Mouse (Mus musculus) left cerebral cortex, postnatal 14 days (tissue): ENCODE results near the gene Map2k3. TPM values are rescaled to one million over a fixed set of nuclear protein-coding genes. Genes with fewer than 3 reads are reported as not detected.
"Not testable (repeated sequence)": the region's sequence is repeated elsewhere in the genome, so short reads cannot be mapped to it uniquely, and the experiment has no call there.

Experiments used
- DNase-seq, 2 experiments: peaks; one replicate each; pipeline ENCODE4 v3.0.0; 2021 to 2022; ENCODE audit warnings: low spot score in 2 of 2, mixed read lengths in 1 of 2
- intact Hi-C: fragments of 180-260 bp; cut with DNase I; formaldehyde crosslinking; loops from one replicate; pipeline ENCODE4 v1.15.1; 2025
- long read RNA-seq, 2 experiments: library from polyadenylated mRNA; stranded (forward); transcript quantifications; one replicate each; pipeline ENCODE4 v2.0.0; 2021
- total RNA-seq, 2 experiments: library from RNA; stranded (reverse); gene quantifications; 2 replicates each; pipeline ENCODE4 v1.2.3; 2021

Map2k3 gene
- 10 to 100 TPM; 12.1 to 14.7 TPM for total RNA-seq
- long read RNA-seq, experiment 1, transcript Map2k3-201 (12 exons, 2,198 nt) = major isoform, 22 of 25 reads
- long read RNA-seq, experiment 1, partial matches to known transcripts = 0 of 25 reads
- long read RNA-seq, experiment 1, other reads (novel, unspliced or antisense) = 3 of 25 reads
- long read RNA-seq, experiment 2, transcript Map2k3-201 (12 exons, 2,198 nt) = major isoform, 21 of 25 reads
- long read RNA-seq, experiment 2, partial matches to known transcripts = 1 of 25 reads
- long read RNA-seq, experiment 2, other reads (novel, unspliced or antisense) = 3 of 25 reads

- intact Hi-C loops = loop anchor here (5.0 kb wide), 1 partner anchor 160 kb away; no protein-coding TSS in a partner anchor
- DNase-seq = peak; percentile 96
These were observed at the start of gene Map2k3 for GRCm38 (mm10) chr11:60931869-60932481. Map2k3 (plus strand) TSS chr11:60932033.

DNA sequence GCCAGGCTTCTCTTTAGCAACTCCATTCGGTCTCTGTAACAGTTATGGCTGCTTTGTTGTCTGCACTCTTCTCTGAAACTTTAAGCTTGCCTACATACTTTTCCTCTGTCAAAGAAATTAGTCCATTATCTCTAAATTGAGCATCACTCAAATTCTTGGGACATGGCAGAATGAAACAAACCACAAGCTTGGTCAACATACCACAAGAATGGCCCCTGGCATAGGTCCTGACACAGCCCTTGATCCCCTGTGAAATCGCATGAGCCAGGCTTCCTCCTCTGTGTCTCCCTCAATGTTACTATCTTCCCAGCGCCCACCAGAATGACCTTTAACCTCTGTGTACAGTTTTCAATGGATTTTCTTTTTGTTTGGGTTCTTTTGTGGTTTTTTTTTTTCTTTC lies 49.4 kb upstream of the Map2k3 start:
- no peak for DNase-seq
- intact Hi-C loops = no loop called here

DNA sequence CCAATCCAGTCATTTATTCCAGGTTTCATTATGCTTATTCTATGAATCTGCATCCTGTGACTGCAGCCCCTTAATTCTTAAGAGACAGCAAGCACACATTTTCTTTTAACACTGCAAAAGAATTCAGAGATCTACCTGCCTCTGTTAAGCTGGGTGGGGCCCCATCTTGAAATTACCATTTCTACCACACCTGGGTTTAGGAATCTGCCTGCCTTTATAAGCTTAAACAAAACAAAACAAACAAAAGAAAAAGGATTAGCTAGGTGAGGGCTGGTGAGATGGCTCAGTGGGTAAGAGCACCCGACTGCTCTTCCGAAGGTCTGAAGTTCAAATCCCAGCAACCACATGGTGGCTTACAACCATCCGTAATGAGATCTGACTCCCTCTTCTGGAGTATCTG lies 44.8 kb upstream of the Map2k3 start:
- intact Hi-C loops, DNase-seq: not testable (repeated sequence)

DNA sequence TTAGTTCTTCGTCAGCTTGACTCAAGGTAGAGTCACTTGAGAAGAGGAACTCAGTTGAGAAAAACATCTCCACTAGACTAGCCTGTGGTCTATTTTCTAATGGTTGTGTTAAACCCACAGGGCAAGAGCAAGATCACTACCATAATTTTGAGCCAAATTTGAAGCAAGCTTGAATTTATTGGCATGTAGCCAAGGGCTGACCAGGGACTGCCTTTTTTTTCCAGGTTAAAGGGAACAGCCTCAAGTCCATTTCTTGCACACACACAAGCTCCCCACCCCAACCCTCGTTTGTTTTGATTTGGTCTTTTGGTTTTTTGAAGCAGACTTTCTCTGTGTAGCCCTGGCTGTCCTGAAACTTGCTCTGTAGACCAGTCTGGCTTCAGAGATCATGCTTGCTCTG lies 42.0 kb upstream of the Map2k3 start:
- DNase-seq = no peak
- intact Hi-C loops = no loop called here

GRCm38 (mm10) chr11:60890286-60890685 lies 41.5 kb upstream of the Map2k3 start:
- no peak for DNase-seq
- intact Hi-C loops = no loop called here

DNA sequence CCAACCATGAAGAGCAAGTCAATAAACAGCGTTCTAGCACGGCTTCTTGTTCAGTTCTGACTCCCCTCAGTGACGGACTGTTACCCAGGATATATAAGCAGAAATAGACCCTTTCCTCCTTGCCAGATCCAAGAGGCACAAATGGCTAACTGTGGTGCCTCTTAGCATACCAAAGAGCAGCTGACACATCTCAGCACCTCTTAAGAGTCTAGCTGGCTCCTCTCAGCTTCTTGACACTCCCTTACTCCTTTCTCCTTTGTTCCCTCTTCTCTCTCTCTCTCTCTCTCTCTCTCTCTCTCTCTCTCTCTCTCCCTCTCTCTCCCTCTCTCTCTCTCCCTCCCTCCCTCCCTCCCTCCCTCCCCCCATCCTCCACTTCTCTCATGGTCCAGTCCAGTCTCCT lies 41.1 kb upstream of the Map2k3 start:
- no peak for DNase-seq
- intact Hi-C loops = no loop called here

DNA sequence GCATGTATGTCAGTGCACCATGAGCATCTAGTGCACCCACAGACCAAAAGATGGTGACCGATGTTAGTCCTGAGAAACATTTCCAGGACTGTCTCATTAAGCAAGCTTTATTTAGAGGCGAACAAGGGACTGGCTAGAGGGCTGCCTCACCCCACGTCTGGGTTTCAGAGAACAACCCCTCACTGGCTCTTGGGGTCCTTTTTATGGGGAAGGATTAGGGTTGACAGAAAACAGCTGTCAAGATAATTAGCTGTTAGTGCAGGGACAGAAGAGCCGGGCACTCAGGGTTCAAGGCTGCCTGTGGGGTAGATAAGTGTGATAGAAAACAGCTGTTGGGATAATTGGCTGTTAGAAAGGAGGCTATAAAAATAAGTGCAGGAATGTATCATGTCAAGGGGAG lies 35.9 kb upstream of the Map2k3 start:
- intact Hi-C loops = no loop called here

GRCm38 (mm10) chr11:60902001-60902400 lies 29.8 kb upstream of the Map2k3 start:
- no peak for DNase-seq
- intact Hi-C loops = no loop called here

More for the DNA sequence above, 35.9 kb upstream of the Map2k3 start:
- DNase-seq = no peak

DNA sequence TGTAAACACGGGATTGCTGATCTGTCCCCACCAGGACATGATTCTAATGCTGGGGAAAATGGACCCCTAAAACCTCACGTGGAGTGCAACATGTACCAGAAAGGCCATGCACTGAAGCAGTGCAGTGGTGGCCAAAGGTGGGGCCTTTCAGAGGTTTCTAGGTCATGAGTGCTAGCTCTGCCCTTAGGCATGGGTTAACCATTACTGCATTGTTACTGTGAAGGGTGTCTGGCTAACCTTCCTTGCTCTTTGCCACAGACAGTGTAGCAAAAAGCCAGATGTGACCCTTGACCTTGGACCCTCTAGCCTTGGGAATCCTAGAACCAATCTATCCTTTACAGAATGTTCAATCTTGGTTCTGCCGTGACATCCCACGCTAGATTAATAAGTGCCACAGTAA lies 29.3 kb upstream of the Map2k3 start:
- intact Hi-C loops = no loop called here
- no peak for DNase-seq

GRCm38 (mm10) chr11:60903661-60904061 lies 28.2 kb upstream of the Map2k3 start:
- intact Hi-C loops = no loop called here
- DNase-seq = no peak

DNA sequence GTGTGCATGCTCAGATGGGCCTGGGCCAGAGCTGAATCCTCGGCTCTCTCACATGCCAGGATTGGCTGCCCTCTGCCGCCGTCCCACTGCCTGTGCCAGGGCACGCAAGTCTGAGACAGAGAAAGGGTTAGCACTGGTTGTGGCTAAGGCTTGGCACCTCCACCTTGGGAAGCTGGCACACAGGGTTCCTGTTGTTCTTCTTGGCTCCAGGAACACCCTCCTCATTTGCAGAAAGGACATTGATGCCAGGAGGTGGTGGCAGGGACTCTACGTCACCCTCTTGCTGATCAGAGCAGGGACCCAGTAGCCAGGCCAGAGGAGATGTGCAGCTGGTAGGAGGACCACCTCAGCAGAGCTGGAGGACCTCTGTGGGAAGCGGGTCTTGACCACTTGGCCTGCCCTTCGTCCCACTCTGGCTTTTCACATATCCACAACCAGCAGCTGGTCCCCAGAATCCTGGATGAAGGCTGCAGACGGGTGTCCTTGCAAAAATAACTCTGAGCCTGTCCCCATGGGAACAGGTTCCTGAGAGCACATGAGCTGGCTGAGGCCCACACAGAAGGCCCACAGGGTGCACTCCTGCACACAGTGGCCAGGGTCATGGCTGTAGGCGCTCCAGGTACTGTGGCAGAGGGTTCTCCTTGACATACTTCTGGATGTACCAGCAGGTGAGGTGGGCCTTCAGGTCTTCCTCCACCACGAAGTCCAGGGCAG lies 26.3 kb upstream of the Map2k3 start:
- no peak for DNase-seq
- intact Hi-C loops = no loop called here

- no peak for DNase-seq
- intact Hi-C loops = no loop called here
These were observed 25.4 kb upstream of the Map2k3 start for GRCm38 (mm10) chr11:60906449-60906848.

DNA sequence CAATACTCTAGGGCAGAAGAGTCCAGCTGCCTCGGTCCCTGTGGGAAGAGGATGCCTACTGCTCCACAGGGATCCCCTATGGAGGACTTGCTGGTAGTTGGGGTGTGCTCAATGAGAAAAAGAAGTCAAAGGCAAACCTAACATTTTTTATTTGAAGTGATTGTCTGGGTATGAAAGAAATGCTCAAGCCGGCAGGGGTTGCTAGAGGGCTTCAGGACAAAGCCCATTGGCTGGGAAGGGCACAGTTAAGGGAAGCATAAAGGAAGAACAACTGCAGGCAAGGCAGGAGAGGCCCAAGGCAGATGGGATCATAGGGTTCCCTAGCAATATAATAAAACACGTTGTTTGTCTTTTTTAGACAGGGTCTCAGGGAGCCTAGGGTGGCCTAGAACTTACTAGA lies 23.8 kb upstream of the Map2k3 start:
- no peak for DNase-seq
- intact Hi-C loops = no loop called here

GRCm38 (mm10) chr11:60909626-60910025 lies 22.2 kb upstream of the Map2k3 start:
- intact Hi-C loops = no loop called here
- no peak for DNase-seq

- intact Hi-C loops = no loop called here
These were observed 19.3 kb upstream of the Map2k3 start for GRCm38 (mm10) chr11:60912525-60912973.

DNA sequence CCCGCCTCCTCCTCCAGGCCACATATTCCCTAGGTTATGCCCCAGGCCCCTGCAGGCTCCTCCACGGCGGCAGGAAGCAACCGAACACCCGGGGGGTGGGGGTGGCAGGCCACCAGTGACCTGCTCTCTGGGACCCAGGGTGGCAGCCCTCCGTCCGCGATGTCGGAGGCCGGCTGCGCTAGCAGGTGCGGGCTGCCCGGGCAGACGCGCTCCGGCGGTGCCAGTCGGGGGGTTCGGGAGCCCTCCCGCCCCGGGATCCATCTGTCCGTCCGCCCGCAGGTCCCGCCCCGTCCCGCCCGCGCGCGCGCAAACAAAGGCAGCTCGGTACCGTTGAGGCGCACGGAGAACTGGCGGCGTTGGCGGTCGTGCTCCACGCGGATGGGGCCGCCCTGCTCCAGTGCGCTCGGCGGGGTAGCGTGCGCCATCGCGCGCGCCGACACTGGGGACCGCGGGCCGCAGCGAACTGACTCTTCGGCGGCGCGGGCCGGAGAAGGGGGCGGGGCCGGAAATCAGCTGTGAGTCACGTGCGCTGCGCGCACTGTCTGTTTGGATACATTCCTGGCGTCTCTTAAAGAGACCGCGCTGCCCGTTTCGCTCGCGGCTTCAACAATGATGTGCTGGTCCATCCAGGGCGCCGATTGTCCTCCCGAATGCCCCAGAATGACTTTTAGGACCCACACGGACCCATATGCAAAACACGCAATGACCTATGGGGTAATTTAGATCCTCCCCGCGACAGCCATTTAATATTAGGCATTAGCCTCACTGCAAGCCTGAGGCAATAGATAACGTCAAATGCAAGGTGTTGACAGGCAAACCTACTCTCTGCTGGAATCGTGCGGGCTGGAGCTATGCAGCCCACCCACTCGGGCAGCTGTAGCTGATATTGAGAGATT lies 18.3 kb upstream of the Map2k3 start:
- intact Hi-C loops = no loop called here
- DNase-seq = peak; percentile 91 to 92

More at GRCm38 (mm10) chr11:60912525-60912973, 19.3 kb upstream of the Map2k3 start:
- DNase-seq = no peak

GRCm38 (mm10) chr11:60914491-60914890 lies 17.3 kb upstream of the Map2k3 start, which contains the start of gene Natd1:
Natd1 (minus strand) TSS chr11:60914750.
- intact Hi-C loops = no loop called here
- no peak for DNase-seq

- intact Hi-C loops = no loop called here
- no peak for DNase-seq
These were observed 16.6 kb upstream of the Map2k3 start for GRCm38 (mm10) chr11:60915201-60915600.

DNA sequence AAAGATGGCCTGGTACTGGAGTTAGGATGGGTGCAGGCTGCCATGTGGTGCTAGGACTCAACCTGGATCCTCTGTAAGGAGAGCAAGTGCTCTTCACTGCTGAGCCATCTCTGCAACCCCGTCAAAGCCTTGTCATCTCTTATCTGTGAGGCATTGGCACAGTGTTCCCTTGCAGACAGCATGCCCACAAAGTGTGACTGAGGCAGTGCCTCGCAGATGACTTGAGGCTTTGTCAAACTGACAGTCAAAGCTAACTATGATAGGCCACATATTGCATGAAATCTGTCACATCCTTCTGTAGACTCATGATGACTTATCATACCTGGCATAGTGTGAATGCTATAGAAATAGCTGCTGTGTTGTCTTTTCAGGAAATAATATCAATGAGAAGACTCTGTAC lies 11.8 kb upstream of the Map2k3 start:
- intact Hi-C loops = no loop called here
- DNase-seq = no peak
